Mouse (Mus musculus) urinary bladder, adult 2 months (tissue): Measurements from ENCODE around the gene H2-Q2. TPM values are rescaled to one million over a fixed set of nuclear protein-coding genes. Genes with fewer than 3 reads are reported as not detected.
"Not testable (repeated sequence)": the region's sequence is repeated elsewhere in the genome, so short reads cannot be mapped to it uniquely, and the experiment has no call there.

ENCODE experiments used
- DNase-seq: peaks from one replicate; pipeline ENCODE4 v3.0.0; 2022; ENCODE audit warnings: low spot score
- polyA plus RNA-seq: library from polyadenylated mRNA; depleted of rRNA; stranded (reverse); fragments of >200 nt; gene quantifications from 2 replicates; pipeline ENCODE4 v1.2.3, GENCODE M21; 2012; rRNA removed

Gene H2-Q2
- polyA plus RNA-seq, result 3.0 and 3.4 TPM in 2 replicates

GRCm38 (mm10) chr17:35342071-35342671 is at the start of gene H2-Q2:
Gene H2-Q2 (plus strand): TSS chr17:35342242.
- DNase-seq, result no peak

- DNase-seq, result peak; percentile 35
Observed at GRCm38 (mm10) chr17:35295796-35296195, 46.2 kb upstream of the H2-Q2 start.

- DNase-seq, result not testable (repeated sequence)
Observed at GRCm38 (mm10) chr17:35300261-35300945, 41.6 kb upstream of the H2-Q2 start.

GRCm38 (mm10) chr17:35301645-35302258 is 40.3 kb upstream of the H2-Q2 start:
- DNase-seq, result peak; percentile 97

GRCm38 (mm10) chr17:35303271-35303670 is 38.8 kb upstream of the H2-Q2 start:
- no peak for DNase-seq

- DNase-seq, result no peak
Observed at GRCm38 (mm10) chr17:35303756-35304350, 38.2 kb upstream of the H2-Q2 start.

- DNase-seq, result no peak
Observed at GRCm38 (mm10) chr17:35304478-35304877, 37.6 kb upstream of the H2-Q2 start.

- DNase-seq, result not testable (repeated sequence)
Observed at GRCm38 (mm10) chr17:35304921-35305320, 37.1 kb upstream of the H2-Q2 start.

GRCm38 (mm10) chr17:35318671-35319070 is 23.4 kb upstream of the H2-Q2 start:
- DNase-seq, result no peak

- no peak for DNase-seq
Observed at GRCm38 (mm10) chr17:35320327-35321081, 21.5 kb upstream of the H2-Q2 start, which contains the start of gene H2-Q1. Gene H2-Q1 (plus strand): TSS chr17:35320405.

- not testable (repeated sequence) for DNase-seq
Observed at GRCm38 (mm10) chr17:35325124-35325523, 16.9 kb upstream of the H2-Q2 start.

- DNase-seq, result not testable (repeated sequence)
Observed at GRCm38 (mm10) chr17:35326000-35326399, 16.0 kb upstream of the H2-Q2 start.

GRCm38 (mm10) chr17:35329714-35330113 is 12.3 kb upstream of the H2-Q2 start:
- not testable (repeated sequence) for DNase-seq

- not testable (repeated sequence) for DNase-seq
Observed at GRCm38 (mm10) chr17:35331546-35331945, 10.5 kb upstream of the H2-Q2 start.

- DNase-seq, result no peak
Observed at GRCm38 (mm10) chr17:35342711-35343476, 852 bp downstream of the H2-Q2 start.

GRCm38 (mm10) chr17:35347659-35348058 is 5.6 kb downstream of the H2-Q2 start:
- not testable (repeated sequence) for DNase-seq

- not testable (repeated sequence) for DNase-seq
Observed at GRCm38 (mm10) chr17:35353275-35353674, 11.2 kb downstream of the H2-Q2 start.

GRCm38 (mm10) chr17:35354071-35354470 is 12.0 kb downstream of the H2-Q2 start:
- DNase-seq, result no peak

- DNase-seq, result no peak
Observed at GRCm38 (mm10) chr17:35357086-35357485, 15.0 kb downstream of the H2-Q2 start.

GRCm38 (mm10) chr17:35358763-35359469 is 16.9 kb downstream of the H2-Q2 start:
- no peak for DNase-seq
